Mouse (Mus musculus) CH12.LX (cell line): ENCODE measurements around the gene Tepsin. TPM values are rescaled to one million over a fixed set of nuclear protein-coding genes. Genes with fewer than 3 reads are reported as not detected.

Experiments used
- DNase-seq: peaks from one replicate; pipeline ENCODE4 v3.0.0-alpha.2; 2013; ENCODE audit errors: extremely low read depth
- H3K27ac ChIP-seq: 2 replicates; pipeline ENCODE4 v1.5.1; 2012; ENCODE audit warnings: low read depth, mild to moderate bottlenecking, control low read depth, moderate library complexity; ENCODE audit not compliant: insufficient read depth
- H3K27me3 ChIP-seq: replicated peaks from 2 replicates; pipeline ENCODE3; 2012; ENCODE audit warnings: inconsistent platforms
- H3K36me3 ChIP-seq, 2 experiments: replicated peaks in 1 of 2; 2 replicates each; pipeline versions ENCODE3 to v1.6.1; 2012; ENCODE audit warnings: inconsistent platforms in 1 of 2, low read length in 1 of 2, mild to moderate bottlenecking in 1 of 2, mixed read lengths in 1 of 2, moderate library complexity in 1 of 2; ENCODE audit not compliant: control insufficient read depth in 1 of 2, insufficient read depth in 1 of 2
- H3K4me1 ChIP-seq, 2 experiments: 2 replicates each; pipeline ENCODE4 v1.6.1; 2012; ENCODE audit warnings: inconsistent platforms in 1 of 2, moderate library complexity in 1 of 2; ENCODE audit not compliant: insufficient read depth in 2 of 2, control insufficient read depth in 1 of 2
- H3K4me2 ChIP-seq: 2 replicates; pipeline ENCODE4 v1.6.1; 2012; ENCODE audit warnings: low read depth, mild to moderate bottlenecking, control low read depth; ENCODE audit not compliant: poor library complexity, insufficient read depth, severe bottlenecking
- H3K4me3 ChIP-seq, 3 experiments: fragments of 150-350 bp in 1 of 3; sonication (generic) in 1 of 3; replicated peaks in 1 of 3; 2 replicates each; pipeline versions ENCODE3 to v1.5.1; 2011 to 2012; ENCODE audit warnings: low read depth in 2 of 3, low read length in 2 of 3, mild to moderate bottlenecking in 2 of 3, moderate library complexity in 2 of 3, control low read depth in 1 of 3, improper control_type of control experiment in 1 of 3, inconsistent platforms in 1 of 3, mixed read lengths in 1 of 3; ENCODE audit not compliant: poor library complexity in 1 of 3
- H3K79me2 ChIP-seq: replicated peaks from 2 replicates; pipeline ENCODE4 v1.6.1; 2012; ENCODE audit warnings: mild to moderate bottlenecking, moderate library complexity; ENCODE audit not compliant: control insufficient read depth, poor library complexity, insufficient read depth, severe bottlenecking; ENCODE audit errors: extremely low read depth
- H3K9ac ChIP-seq: 2 replicates; pipeline ENCODE4 v1.6.1; 2012; ENCODE audit warnings: low read depth, mild to moderate bottlenecking, control low read depth, moderate library complexity; ENCODE audit not compliant: insufficient read depth
- H3K9me3 ChIP-seq: replicated peaks from 2 replicates; pipeline ENCODE3; 2012; ENCODE audit warnings: low read length, inconsistent platforms, mixed read lengths
- BHLHE40 ChIP-seq: IDR thresholded peaks from 2 replicates; pipeline ENCODE4 v1.6.1; 2011; ENCODE audit warnings: mild to moderate bottlenecking, low read depth, low read length, improper control_type of control experiment
- CHD2 ChIP-seq: IDR thresholded peaks from 2 replicates; pipeline ENCODE4 v1.6.1; 2011; ENCODE audit warnings: low read length, improper control_type of control experiment
- HCFC1 ChIP-seq: IDR thresholded peaks from 2 replicates; pipeline ENCODE4 v1.6.1; 2012; ENCODE audit warnings: low read depth, mild to moderate bottlenecking, inconsistent platforms, low read length, improper control_type of control experiment
- IRF4 ChIP-seq: IDR thresholded peaks from 2 replicates; pipeline ENCODE4 v1.6.1; 2014; ENCODE audit warnings: low read depth, mild to moderate bottlenecking, inconsistent platforms, low read length, improper control_type of control experiment
- JUN ChIP-seq: IDR thresholded peaks from 2 replicates; pipeline ENCODE4 v1.6.1; 2011; ENCODE audit warnings: low read depth, mild to moderate bottlenecking, low read length, improper control_type of control experiment, moderate library complexity; ENCODE audit not compliant: insufficient read depth
- JUND ChIP-seq: conservative IDR thresholded peaks from 2 replicates; pipeline ENCODE4 v1.6.1; 2011; ENCODE audit warnings: low read depth, low read length, improper control_type of control experiment
- MAZ ChIP-seq: IDR thresholded peaks from 2 replicates; pipeline ENCODE4 v1.6.1; 2012; ENCODE audit warnings: low read depth, mild to moderate bottlenecking, inconsistent platforms, low read length, improper control_type of control experiment, moderate library complexity
- MXI1 ChIP-seq: IDR thresholded peaks from 2 replicates; pipeline ENCODE4 v1.6.1; 2011; ENCODE audit warnings: mild to moderate bottlenecking, low read depth, low read length, improper control_type of control experiment
- NRF1 ChIP-seq: IDR thresholded peaks from 2 replicates; pipeline ENCODE4 v1.6.1; 2014; ENCODE audit warnings: low read depth, mild to moderate bottlenecking, inconsistent platforms, low read length, improper control_type of control experiment, moderate library complexity
- POLR2A ChIP-seq: IDR thresholded peaks from 2 replicates; pipeline ENCODE4 v1.6.1; 2011; ENCODE audit warnings: low read depth, mild to moderate bottlenecking, improper control_type of control experiment, low read length
- RCOR1 ChIP-seq: conservative IDR thresholded peaks from 2 replicates; pipeline ENCODE4 v1.6.1; 2012; ENCODE audit warnings: low read depth, mild to moderate bottlenecking, inconsistent platforms, low read length, improper control_type of control experiment
- dilution Hi-C: fragments of 300-500 bp; cut with MboI; formaldehyde crosslinking; loops from 2 replicates; pipeline ENCODE4 v1.14.3; 2020; ENCODE audit warnings: low sequenced_read_pairs; ENCODE audit not compliant: extremely low pct_unique_long_range_greater_than_20kb, extremely low pct_ligation_motif_present
- in situ Hi-C: fragments of 300-500 bp; cut with MboI; formaldehyde crosslinking; loops from 3 replicates; pipeline ENCODE4 v1.14.3; 2019; ENCODE audit warnings: low sequenced_read_pairs, low pct_ligation_motif_present, low pct_unique_long_range_greater_than_20kb, mixed read lengths
- polyA plus RNA-seq: library from polyadenylated mRNA; unstranded; fragments of >175 nt; gene quantifications from 2 replicates; pipeline ENCODE4 v1.2.1, GENCODE M21; 2012; ENCODE audit warnings: low read depth; ENCODE audit not compliant: insufficient read length
- total RNA-seq, 2 experiments: library from RNA; depleted of rRNA; stranded (reverse); fragments of 300-350 nt in 1 of 2; fragments of >200 nt in 1 of 2; gene quantifications; 2 replicates each; pipeline ENCODE4 v1.2.3; 2012 to 2014

The Tepsin gene
- total and polyA plus RNA-seq, 3 experiments, result 13.7 to 22.1 (median 14.2) TPM

- Histone ChIP-seq H3K4me3 (no peak overlapping the region), H3K9me3 (no peaks in the 10 kb centered on the region), H3K27me3 (no peaks in the 10 kb centered on the region), H3K9ac (no peak overlapping the region), H3K36me3 (peaks cover 74 to 99% of the 10 kb centered on the region in 2 experiments), H3K27ac (no peak overlapping the region), H3K4me1 (peaks cover 0 to 9% of the 10 kb centered on the region in 2 experiments; a peak in 2 of 4 replicates), H3K4me2 (no peak overlapping the region), H3K79me2 (no peaks in the 10 kb centered on the region)
- dilution Hi-C loops, result no loop called here
- no peak for DNase-seq
- in situ Hi-C loops, result no loop called here
- TF ChIP-seq POLR2A (no peak), JUND (peak; percentile 70), MXI1 (no peak), CHD2 (0 out of 2 replicates have a peak, but pooled peaks have one; percentile 37), JUN (peak; percentile 21; the same call in 1 of the 2 replicates), IRF4 (peak; percentile 84), HCFC1 (no peak), BHLHE40 (0 out of 2 replicates have a peak, but pooled peaks have one; percentile 21)
These were observed 20.6 kb upstream of the Tepsin start for GRCm38 (mm10) chr11:120119108-120119507.

- Histone ChIP-seq H3K27ac (no peak overlapping the region), H3K36me3 (peaks cover 72 to 99% of the 10 kb centered on the region in 2 experiments), H3K9me3 (no peaks in the 10 kb centered on the region), H3K4me3 (no peak overlapping the region), H3K79me2 (no peaks in the 10 kb centered on the region), H3K4me2 (no peak overlapping the region), H3K4me1 (peaks cover 0 to 9% of the 10 kb centered on the region in 2 experiments; a peak in 2 of 4 replicates), H3K9ac (no peak overlapping the region), H3K27me3 (no peaks in the 10 kb centered on the region)
- dilution Hi-C loops (no loop called here), in situ Hi-C loops (no loop called here)
- no peak for TF ChIP-seq BHLHE40
- TF ChIP-seq MAZ, result no peak
- TF ChIP-seq JUN, result no peak
- no peak for DNase-seq
These were observed 19.1 kb upstream of the Tepsin start for GRCm38 (mm10) chr11:120117626-120118025.

- no peak overlapping the region for H3K9ac ChIP-seq
- H3K4me3 ChIP-seq, result peak overlapping the region in 1 of 3 experiments; percentile 31
- H3K27ac ChIP-seq, result no peak overlapping the region
- in situ Hi-C loops, result no loop called here
- H3K4me1 ChIP-seq, result peaks cover 0 to 9% of the 10 kb centered on the region in 2 experiments; a peak in 2 of 4 replicates
- no peak for TF ChIP-seq RCOR1
- no peak for TF ChIP-seq NRF1
- TF ChIP-seq HCFC1, result no peak
- no peaks in the 10 kb centered on the region for H3K9me3 ChIP-seq
- no peak for DNase-seq
- H3K36me3 ChIP-seq, result peaks cover 70 to 98% of the 10 kb centered on the region in 2 experiments
- no peaks in the 10 kb centered on the region for H3K27me3 ChIP-seq
- no peak overlapping the region for H3K4me2 ChIP-seq
- dilution Hi-C loops, result no loop called here
- H3K79me2 ChIP-seq, result no peaks in the 10 kb centered on the region
These were observed 16.1 kb upstream of the Tepsin start for GRCm38 (mm10) chr11:120114488-120115215.
